Mouse (Mus musculus) thymus, postnatal 14 days (tissue): ENCODE measurements around the gene Zfp827.

Source experiments
- DNase-seq: peaks from one replicate; pipeline ENCODE4 v3.0.0; 2021

Gene Zfp827

DNA sequence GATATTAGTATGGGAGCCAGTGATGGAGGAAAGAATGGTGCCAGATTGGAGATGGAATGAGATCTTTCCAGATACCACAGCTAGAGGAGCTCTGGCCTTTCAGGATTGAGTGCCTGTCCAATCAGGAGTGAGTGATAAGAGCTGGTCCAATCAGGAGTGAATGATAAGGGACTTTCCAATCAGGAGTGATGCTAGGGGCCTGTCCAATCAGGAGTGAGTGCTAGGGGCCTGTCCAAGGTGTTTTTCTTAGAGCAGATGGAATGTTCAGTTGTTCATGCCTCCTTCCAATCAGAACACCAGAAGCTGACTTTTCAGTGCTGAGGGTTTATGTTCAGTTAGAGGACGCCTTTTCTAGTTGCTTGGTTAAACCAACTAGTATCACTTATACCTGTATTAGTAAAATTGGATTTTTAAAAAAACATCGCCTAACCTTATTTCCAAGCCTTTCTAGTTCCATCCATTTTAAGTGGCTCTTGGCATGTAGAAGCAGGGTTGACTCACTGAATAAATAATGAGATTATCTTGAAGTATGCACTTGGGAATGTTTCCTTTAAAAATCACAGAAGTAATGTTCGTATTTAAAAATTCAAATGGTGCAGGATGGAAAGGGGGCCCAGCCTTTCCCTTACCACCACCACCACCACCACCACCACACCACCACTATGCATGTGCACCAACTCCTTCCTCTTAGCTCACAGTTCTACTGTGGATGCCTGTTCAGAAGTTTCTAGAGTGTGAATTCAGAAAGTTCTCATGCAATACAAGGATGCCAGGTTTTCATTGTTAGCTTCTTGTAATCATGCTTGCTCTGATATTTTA, 39.8 kb downstream of the Zfp827 start:
- no peak for DNase-seq

DNA sequence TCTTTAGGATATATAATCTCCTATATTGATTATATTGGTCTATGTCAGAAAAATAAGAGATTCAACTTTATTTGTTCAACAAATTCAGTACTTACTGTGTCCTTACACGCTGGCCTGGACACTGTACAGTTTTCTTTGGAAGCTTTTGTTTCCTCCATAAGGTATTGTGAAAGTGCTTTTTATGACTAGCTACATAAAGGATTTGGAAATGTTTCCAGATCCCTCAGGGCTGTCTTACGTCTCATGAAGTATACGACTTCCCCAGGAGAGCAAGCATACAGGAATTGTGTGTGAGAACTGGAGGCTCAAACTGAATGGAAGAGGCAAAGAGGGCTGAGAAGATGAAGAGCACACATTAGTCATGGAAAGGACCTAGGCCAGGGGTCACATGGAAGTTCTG, 45.1 kb downstream of the Zfp827 start:
- no peak for DNase-seq

DNA sequence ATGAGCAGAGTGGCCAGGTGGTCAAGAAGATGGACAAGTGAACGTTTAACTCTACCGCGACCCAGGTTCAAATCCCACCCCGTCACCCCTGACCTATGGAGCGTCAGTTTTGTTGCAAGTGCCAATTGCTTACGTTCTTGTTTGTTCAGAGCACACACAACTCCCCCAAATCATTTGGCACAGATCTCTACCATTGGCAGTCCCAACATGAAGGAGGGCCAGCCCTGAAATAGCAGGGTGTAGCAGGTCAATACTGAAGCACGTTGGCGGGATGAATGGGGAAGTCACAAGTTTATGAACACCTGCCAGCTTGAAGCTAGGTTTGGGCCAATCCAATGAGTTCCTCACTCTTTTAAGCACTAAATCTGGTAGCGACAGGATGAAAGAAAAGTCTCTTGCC, 46.7 kb downstream of the Zfp827 start:
- no peak for DNase-seq

DNA sequence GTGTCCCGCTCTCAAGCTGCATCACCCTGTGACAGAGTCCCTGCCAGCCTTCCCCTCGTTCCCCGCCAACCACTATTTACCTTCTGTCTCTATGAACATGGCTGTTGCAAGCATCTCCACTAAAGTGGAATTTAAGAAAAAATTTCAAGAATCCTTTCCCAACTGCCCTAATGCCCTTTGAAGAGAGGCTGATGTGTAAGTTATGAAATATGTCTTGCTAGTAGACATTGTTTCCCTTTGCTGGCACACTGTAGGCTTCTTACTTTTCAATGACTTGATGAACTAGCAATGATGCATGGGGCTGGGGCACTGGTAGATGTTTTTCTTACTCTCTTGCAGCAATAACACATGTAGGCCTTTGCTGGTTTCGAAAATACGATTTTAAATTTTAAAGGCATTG, 49.0 kb downstream of the Zfp827 start:
- DNase-seq = no peak

DNA sequence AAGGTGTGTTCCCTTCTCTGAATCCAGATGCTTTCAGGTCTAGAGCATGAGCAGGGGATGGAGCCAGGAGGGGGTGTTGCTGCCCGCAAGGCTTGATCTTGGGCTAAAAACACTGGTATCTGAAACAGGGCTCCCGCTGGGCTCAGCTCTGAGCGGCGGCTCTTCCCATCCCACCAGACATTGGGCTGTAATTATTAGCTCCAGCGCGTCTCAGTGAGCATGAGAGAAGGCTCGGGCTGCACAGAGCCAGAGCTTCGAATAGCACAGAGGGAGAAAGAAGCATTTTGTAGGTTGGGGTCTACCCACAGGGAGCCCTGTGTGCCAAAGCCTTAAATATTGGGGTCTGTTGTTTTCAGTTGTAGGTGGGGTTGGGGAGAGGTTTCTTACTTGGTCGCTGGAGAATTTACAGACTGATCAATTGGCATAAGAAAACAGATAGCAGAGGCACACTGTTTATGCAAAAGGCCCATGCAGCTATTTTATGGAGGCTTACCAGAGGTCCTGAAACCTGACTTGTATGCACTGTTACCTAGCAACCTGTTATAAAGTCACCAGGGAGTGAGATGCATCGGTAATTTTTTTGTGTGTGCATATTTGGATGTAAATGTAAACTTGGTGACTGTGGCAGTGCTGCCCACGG, 50.4 kb downstream of the Zfp827 start:
- DNase-seq = no peak

DNA sequence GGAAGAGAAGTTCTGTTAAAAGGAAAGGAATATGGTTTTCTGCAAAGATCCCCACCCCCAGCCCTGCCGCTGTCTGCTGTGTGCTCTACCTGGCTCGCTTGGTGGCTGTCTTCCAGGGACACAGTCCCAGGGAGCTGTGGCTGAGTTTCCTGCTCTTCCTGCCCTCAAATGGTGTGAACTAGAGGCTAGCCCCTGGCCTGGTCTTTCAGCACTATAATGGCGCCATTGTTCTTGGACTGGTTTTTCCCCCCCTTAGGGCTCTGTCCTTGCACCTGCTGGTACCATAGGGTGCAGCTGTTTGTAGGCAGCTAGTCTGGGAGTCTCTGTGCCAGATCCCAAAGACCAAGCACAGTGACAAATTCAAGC, 50.9 kb downstream of the Zfp827 start:
- no peak for DNase-seq

DNA sequence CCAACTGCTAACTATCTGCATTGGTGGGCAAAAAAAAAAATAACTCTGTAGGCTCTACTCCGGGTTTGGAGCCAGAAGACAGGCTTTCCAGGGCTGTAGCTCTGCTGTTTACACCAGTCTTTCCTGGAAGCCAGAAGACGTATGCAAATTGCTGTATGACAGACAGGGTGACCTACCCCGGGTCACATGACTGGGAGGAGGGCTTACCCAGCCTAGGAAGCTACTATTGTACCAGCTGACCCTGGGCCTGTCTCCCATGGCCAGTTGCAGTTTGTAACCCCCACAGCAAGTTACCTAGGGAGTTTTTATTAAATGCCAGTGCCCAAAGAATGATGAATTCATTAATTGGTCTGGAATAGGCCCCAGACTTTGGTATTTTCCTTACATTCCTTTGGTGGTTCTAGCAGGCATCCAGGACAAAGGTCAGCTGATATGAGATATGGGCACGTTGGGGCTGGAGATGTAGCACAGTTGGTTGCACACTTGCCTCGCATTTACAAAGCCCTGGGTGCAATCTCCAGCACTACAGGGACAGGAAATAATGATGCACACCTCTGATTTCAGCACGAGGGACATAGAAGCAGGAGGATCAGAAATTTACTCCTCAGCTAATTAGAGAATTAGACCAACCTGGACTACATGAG, 52.0 kb downstream of the Zfp827 start:
- DNase-seq = no peak

DNA sequence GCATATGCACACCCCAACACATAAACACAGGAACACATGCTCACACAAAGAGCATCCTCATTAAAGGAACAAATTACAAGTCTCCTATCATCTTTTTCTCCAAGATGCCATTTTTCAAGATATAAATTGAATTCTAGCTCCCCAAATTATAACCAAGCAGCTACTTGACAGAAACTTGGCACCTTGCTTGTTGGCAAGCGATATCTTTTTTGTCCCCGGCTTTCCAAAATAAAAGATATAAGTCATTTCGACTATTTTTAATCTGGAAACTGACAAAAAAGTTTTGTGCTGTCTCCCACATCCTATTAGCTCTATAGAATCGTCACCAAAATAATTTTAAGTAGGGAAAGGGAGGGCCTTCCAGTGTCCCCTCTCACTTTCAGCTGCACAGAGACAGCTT, 53.1 kb downstream of the Zfp827 start:
- DNase-seq = no peak

DNA sequence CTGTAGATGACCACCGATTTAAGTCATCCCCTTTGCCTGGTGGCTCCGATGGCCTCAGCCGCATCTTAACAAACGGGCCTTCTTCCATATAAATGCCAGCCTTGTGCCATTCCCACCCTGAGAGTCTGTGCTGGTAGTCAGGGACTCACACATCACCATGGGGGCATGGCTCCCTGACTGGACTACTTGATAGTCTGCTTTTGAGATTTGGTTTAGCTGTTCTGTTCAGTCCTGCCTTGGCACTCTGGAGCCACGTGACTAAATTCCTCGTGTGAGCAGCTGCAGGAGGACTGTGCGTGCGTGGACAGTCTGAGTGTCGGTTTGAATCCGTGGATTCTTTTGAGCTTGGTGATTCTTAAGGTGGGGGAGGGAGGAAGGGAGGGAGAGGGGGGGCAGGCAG, 53.7 kb downstream of the Zfp827 start:
- DNase-seq = no peak

DNA sequence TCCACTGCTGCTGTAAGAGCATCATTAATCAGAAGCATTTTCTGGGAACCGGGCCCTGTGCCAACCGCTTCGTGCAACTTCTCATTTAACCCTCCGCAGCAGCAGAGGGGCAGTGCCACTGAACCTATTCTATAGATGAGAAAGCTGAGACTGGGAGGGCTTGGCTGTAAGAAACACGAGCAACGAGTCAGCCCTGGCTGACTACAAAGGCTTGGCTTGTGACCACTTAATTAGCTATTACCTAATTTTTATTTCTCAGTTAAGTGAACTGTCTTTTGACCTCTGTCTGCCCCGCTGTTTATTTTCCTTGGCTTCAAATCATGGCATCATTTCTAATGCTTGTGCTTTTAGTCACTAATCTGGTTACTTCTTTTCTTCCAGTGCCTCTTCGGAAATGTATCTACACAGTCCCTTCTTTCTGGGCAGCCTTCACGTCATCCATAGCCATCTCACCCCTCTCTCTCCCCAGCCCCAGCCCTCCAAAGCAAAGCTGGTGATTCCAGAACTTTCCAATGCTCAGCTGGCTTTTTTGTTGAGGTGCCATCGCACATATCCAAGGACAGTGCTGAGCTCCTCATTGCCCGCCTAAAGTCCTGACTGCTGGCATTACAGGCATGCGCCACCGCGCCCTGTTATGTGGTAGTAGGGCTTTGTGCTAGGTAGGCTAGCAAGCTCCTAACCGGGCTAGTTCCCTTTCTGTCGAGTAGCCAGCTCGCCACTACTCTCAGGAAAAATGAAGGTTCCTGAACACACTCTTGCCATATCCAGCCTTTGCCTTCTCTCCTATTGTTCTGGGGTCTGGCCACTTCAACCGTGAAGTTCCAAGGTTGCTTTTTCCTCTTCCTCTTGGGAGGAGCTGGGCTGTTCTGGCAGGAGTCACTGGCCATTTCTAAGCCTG, 55.5 kb downstream of the Zfp827 start:
- DNase-seq = no peak

DNA sequence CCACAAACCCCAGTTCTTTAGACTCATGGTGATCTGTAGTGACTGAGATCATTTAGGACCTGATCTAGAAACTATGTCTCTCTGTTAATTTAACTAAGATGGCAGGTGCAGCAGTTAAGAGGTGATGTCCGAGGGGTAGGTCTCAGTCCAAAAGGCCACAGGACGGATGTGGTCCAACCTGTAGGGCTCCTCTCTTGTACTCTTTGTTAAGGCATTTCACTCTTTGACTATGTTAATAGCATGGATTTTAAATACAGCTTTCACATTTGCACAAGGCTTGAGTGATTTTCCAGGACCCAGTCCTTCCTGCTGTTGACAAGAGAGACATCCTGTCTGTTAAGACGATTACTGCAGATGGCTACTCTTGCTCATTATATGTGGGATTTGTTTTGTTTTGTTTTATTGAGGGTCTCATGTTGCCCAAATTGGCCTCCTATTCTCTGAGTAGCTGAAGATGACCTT, 56.2 kb downstream of the Zfp827 start:
- no peak for DNase-seq

DNA sequence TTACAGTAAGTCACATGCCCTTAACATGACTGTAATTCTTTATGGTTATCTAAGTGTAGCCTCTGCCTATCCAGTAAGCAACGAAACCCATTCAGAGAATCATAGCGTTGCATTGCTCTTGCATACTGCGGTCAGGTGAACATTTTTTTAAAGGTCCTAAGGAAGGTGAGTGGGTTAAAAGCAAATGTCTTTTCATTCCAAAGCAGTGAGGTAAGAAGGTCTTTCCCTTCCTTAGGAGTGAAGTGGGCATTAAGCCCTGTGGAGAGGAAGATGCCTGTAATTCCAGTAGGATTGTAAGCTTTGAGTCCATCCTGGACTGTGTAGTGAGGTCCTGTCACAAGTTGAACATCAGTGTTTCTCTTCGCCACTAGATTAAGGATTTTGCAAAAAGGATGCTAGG, 66.2 kb downstream of the Zfp827 start:
- no peak for DNase-seq

DNA sequence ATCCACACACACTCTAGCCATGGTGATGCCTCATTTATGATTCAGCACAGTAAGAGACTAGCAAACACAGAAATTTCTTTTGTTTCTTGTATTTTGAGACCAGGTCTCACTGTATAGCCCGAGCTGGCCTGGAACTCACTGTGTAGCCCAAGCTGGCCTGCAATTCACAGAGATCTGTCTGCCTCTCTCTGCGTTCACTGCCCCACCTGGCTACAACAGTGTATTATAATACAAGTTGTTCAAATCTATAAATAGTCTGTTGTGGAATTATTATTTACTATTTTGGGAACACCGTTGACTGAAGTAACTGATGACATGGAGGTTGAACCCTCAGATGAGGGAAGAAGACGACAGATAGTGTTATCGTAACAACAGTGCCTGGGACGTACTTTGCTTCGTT, 66.9 kb downstream of the Zfp827 start:
- DNase-seq = no peak

DNA sequence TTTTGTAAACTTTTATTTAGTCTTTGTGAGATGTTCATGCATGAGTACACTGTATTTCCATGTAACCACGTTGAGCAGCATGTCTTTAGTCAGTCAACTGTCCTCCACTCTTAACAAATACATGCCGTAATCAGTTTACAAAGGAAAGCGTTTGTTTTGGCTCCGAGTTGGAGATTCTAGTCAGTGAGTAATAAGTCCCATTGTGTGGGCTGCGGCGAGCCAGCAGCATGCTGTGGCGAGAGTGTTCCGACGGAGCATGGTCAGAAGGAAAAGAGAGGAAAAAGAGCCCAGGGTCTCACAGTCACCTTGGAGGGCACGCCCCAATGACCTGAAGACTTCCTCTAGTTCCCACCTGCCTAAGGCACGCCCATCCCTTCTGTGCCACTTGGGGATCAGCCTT, 68.7 kb downstream of the Zfp827 start:
- DNase-seq = no peak

DNA sequence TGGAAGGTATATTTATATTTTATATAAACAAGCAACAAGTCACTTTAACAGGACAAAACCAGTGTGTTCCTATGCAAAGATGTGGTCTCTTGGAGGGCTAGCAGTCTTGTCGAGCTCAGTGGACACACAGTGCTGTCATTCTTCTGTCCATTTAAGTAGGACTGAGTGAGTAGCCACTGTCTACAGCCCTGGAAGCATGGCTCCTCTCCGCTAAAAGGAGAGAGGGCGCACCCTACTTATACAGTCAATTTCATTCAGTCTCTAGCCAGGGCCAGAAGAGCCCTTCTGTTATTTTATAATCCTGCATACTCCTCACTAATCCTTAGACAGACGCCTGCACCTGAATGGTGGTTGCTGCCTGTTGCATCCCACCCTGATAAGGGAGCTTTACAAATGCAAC, 74.5 kb downstream of the Zfp827 start:
- DNase-seq = no peak

DNA sequence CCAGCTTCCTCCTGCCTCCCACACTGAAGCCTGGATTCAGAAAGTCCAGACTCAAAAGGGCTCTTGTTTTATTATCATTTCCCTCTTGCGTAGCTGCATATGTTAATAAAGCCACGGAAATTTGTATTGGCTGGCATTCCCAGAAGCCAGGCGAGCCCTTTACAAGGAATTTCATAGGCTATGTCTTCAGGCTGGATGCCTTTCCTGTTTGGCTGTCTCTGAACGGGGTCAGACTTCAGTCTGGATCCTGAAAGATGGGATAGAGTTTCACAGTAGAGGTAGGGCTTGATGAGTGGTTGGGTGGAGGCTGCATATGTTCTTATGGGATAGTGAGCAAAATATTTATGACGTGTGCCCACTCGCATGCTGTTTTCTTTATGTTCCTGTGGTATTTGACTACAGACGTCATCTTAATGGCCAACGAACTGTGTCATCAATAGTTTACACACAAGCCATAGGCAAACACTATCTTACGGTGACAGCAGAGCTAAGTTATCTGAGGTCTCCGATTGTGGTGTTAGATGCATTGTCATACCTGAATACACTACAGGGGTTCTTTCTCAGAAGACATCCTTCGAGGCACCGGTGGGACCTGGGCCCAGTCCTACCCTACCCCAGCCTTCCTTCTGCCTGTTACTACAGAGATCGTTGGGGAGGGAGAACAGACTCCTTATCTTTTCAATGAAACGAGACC, 75.1 kb downstream of the Zfp827 start:
- no peak for DNase-seq

DNA sequence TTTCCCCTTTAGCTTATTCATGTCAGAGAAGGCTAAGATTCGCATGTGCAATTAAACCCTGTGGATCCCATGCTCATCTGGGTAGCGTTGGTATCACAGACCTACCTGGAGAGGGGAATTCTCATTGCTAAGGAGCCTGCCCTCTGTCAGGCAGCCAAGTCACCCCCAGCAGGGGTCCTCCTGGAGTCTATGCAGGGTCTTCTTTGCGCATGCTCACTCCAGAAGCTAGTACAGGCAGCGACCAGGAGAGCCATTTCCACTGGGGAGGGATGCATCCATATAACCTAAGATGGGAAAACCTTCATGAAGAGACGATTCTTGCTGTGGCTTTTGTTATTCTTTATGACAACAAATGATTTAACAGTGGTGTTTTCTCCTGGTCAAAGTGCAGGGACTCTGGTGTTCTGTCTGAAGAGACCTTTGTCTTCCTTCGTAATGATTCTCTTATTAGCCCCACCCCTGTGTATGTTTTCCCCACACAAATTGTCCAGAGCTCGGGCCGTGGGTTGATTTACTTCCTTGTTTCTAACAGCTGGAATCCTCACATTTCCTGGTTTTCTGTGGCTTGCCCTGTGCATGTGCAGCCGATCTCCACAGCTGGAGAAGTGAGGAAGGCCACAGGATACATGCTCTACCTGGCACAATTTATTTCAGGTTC, 75.8 kb downstream of the Zfp827 start:
- no peak for DNase-seq

DNA sequence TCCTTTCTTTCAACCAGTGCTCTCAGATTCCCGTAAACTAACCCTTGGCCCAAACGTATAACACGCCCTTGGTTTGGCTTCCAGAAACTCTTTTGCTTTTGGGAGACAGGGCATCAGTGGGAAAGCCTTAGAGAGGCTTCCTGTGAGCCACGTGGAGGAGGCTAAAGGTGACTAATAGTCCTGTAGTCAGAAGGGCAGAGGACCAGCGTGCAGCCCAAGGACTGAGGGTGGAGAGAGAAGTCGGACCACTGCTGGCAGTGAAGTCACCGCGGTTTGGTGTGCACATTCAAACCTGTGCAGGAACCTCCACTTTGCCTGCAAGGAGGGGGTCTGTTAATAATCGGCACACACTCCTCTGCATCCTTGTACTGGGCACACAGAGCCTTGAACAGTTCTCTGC, 76.4 kb downstream of the Zfp827 start:
- no peak for DNase-seq

DNA sequence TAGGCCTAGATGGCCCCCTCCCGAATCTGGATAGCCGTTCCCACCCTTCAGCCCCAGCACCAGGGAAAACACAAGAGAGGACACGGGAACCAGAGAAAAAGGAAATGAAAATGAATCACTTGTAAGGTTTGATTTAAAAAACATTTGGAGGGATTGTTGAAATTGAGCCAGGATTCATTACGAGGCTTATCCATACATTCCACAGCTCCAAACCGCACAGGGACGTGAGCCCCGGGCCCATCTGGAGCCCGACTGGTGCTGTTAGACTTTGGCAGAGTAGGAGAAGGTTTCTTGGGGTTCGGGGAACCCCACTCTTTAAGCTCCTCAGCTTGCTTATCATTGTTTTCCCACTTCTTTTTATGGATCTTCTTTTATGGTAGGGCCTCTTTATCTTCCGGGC, 76.9 kb downstream of the Zfp827 start:
- DNase-seq = no peak

DNA sequence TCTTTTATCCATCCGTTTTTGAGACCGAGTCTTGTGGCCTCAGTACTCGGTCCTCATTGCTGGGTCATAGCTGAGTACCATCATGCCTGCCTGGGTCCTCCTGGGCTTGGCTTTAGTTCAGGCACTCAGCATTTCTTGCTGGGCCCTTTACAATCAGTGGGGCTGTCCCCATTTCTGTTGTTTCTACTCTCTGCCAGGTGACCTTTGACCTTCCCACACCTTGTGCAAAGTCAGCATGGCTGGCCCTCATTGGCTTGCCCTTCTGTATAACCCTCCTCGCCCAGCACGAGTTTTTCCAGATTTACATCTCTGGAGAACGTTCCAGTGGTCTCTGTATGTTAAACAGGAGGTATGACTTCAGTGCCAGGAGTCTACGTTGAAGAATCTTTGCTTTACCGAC, 83.2 kb downstream of the Zfp827 start:
- no peak for DNase-seq

DNA sequence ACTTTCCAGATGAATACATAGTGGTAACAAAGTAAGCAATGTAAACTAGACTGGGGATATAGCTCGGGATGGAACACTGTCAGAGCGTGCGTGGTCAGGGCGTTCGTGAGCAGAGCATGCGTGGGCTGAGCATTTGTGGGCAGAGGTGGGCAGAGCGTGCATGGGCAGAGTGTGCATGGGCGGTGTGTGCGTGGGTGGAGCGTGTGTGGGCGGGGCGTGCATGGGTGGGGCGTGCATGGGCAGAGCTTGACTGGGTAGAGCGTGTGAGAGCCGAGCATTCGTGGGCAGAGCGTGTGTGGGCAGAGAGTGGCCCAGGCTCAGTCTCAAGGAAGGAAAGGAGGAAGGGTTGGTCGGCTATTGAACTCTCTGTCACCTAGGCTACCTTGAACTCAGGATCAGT, 84.2 kb downstream of the Zfp827 start:
- DNase-seq = no peak

DNA sequence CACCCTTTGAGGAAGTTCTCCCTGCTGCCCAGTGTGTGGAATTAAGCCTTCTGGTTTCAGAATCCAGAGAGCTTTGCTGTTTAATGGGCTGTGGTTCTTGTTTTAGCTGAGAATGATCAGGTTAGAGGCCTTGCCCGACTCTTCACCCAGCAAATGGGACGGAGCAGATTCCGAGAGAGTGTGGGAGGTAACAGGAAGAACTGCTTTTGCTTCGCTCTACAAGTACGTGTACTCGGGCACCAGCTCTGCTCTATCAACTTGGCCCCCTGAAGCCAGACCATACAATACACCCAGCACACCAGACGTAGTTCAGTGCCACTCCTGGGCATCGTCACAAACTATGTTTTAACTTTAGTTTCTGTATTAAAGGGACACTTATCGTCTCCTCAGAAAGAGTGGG, 85.3 kb downstream of the Zfp827 start:
- no peak for DNase-seq
